Mouse (Mus musculus) cortical plate, adult 2 months (tissue): Measurements from ENCODE around the gene C1ql1. TPM values are rescaled to one million over a fixed set of nuclear protein-coding genes. Genes with fewer than 3 reads are reported as not detected.
"Not testable (repeated sequence)": the region's sequence is repeated elsewhere in the genome, so short reads cannot be mapped to it uniquely, and the experiment has no call there.

Source experiments
- H3K27ac ChIP-seq: fragments of 200-500 bp; 2 replicates; pipeline ENCODE4 v1.5.1; 2012; ENCODE audit warnings: low read length, control low read depth, inconsistent platforms; ENCODE audit not compliant: insufficient read depth
- H3K4me1 ChIP-seq: fragments of 200-500 bp; 2 replicates; pipeline ENCODE4 v1.6.1; 2011; ENCODE audit warnings: low read length; ENCODE audit not compliant: control insufficient read depth, insufficient read depth
- H3K4me3 ChIP-seq: fragments of 200-500 bp; 2 replicates; pipeline ENCODE4 v1.5.1; 2011; ENCODE audit warnings: mild to moderate bottlenecking, low read length, control low read depth; ENCODE audit not compliant: insufficient read depth
- CTCF ChIP-seq: fragments of 200-500 bp; IDR thresholded peaks from 2 replicates; pipeline ENCODE4 v1.5.1; 2011; ENCODE audit warnings: mild to moderate bottlenecking, control low read depth, low read length; ENCODE audit not compliant: insufficient read depth; ENCODE audit errors: extremely low read depth
- POLR2A ChIP-seq: fragments of 200-500 bp; IDR thresholded peaks from 2 replicates; pipeline ENCODE4 v1.6.1; 2011; ENCODE audit warnings: mild to moderate bottlenecking, low read length, control low read depth; ENCODE audit not compliant: insufficient read depth; ENCODE audit errors: extremely low read depth
- polyA plus RNA-seq: library from polyadenylated mRNA; depleted of rRNA; stranded (reverse); fragments of >200 nt; gene quantifications from 2 replicates; pipeline ENCODE4 v1.2.3, GENCODE M21; 2012

The C1ql1 gene
- polyA plus RNA-seq, 1 experiment = 15.8 TPM

DNA sequence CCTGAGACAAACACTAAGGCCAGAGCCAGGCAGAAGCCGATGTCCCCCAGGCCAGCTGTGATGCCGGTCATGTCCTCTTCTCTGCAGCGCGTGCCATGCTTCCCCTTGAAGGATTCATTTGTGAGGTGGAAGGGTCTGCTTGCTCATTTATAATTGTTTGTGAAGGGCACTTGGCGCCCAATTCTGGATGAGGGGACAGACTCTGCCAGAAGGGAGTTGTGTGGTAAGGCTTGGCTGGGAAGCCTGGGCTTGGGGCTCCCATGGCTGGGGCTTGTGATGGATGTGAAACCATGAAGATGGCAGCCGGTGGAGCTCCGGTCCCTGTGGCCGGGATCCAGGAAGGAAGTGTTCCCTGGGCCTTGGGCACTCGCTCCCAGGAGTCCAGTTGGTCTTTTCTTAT lies 37.6 kb upstream of the C1ql1 start:
- no peak for TF ChIP-seq POLR2A
- no peak for TF ChIP-seq CTCF
- H3K4me1 ChIP-seq = no peaks in the 10 kb centered on the region
- H3K27ac ChIP-seq = no peak overlapping the region
- H3K4me3 ChIP-seq = no peak overlapping the region

DNA sequence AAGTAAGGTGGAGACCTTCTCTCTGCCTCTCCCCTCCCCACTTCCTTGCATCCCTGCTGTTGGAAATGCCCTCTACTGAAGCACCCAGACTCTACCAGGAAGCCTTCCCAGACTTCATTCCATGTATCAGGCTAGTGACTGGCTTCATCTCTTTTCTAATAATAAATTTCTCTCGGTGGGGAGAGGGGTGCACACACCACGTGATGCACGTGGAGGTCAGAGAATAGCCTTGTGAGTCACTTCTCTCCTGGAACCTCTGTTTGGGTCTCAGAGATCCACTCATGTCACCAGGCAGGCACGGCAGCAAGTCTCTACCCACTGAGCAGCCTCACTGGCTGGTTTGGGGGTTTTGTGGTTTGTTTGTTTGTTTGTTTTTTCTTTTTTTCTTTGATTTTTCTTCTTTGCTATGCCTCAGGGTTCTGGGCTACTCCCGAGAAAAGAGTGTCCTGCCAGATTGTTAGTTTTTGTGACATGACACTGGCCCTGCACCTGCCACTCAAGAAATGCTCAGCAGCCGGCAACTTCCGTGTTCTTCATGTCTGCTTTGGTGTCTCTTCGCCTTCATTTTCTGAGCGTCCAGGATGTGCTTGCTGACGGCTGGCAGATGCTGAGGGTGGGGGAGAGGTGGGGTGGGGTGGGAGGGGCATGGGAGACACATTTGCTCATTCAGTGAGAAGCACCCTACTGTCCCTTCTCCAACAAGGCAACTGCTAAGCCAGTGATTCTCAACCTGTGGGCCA lies 34.8 kb upstream of the C1ql1 start:
- no peaks in the 10 kb centered on the region for H3K4me1 ChIP-seq
- TF ChIP-seq CTCF = no peak
- no peak for TF ChIP-seq POLR2A
- no peak overlapping the region for H3K4me3 ChIP-seq
- no peak overlapping the region for H3K27ac ChIP-seq

DNA sequence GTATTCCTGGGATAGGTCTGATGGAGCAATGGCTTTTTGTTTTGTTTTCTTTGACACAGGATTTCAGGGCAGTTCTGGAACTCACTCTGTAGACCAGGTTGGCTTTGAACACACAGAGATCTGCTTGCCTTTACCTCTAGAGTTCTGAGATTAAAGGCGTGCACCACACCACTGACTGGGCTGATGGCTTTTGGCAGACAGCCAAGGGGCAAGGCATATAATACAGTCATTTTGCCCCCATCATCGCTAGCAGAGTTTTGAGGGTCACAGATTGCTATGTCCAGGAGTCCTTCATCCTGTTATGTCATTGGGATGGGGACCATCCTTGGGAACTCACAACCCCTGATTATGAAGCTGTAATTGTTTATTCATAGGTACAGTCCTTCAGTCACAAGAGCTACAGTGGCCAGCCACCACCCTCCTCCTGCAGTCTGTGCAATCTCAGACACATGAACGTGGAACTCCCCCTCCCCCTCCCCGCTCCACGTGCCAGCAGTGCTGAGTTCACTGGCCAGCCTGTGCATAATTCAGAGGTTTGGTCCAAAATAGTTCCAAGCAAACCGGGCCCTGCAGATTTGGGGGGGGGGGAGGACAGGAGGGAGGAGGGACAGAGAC lies 31.7 kb upstream of the C1ql1 start:
- Histone ChIP-seq H3K27ac (no peak overlapping the region), H3K4me1 (no peaks in the 10 kb centered on the region), H3K4me3 (no peak overlapping the region)
- TF ChIP-seq POLR2A = no peak
- no peak for TF ChIP-seq CTCF

DNA sequence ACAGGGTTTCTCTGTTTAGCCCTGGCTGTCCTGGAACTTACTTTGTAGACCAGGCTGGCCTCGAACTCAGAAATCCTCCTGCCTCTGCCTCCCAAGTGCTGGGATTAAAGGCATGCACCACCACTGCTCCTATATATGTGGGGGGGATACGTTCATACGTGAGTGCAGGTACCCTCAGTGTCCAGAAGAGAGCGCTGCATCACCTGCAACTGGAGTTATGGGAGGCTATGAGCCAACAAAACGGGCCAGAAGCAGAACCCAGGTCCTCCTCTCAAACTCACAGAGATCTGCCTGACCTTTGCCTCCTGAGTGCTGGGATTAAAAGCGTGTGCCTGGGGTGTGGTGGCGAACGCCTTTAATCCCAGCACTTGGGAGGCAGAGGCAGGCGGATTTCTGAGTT lies 29.5 kb upstream of the C1ql1 start:
- H3K4me3 ChIP-seq, H3K27ac ChIP-seq: not testable (repeated sequence)

DNA sequence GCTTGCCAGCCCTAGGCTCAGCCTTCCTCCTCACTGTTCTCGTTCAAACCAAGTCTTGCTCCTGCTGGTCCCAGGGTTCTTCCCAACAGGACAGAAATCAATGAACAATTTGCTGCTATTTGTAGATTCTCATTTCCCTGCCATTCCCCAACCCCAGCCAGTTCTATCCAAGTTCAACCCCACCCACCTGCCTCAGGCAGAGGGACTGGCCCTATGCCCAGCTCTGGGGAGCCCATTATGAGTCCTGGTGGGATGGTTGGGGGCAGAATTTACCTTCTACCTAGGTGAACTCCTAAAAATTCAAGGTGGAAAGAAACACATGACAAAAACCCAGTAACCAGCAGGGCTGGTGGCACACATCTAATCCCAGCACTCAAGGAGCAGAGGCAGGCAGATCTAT lies 25.8 kb upstream of the C1ql1 start:
- Histone ChIP-seq H3K27ac (no peak overlapping the region), H3K4me1 (no peaks in the 10 kb centered on the region), H3K4me3 (no peak overlapping the region)
- no peak for TF ChIP-seq POLR2A
- no peak for TF ChIP-seq CTCF

More for the DNA sequence above, 29.5 kb upstream of the C1ql1 start:
- not testable (repeated sequence) for H3K4me1 ChIP-seq

DNA sequence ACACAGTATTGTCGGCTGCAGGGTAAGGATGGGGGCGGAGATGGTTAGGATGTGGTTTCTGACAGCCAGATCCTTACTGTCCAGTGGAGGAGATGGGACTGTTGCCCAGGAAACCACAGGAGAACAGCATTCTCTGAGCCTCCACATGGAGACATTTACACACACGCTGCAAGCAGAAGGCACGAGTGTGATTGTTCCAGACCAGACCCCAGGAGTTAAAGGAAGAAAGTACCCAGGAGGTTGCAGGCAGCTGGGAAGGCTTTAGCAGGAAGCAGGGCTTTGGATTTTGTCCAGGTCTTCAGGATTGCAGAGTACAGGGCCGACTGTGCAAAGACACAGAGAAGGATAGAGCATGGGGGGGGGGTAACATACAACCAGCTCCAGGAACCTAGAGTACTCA lies 25.1 kb upstream of the C1ql1 start:
- H3K4me1 ChIP-seq = no peaks in the 10 kb centered on the region
- H3K27ac ChIP-seq = no peak overlapping the region
- no peak overlapping the region for H3K4me3 ChIP-seq
- no peak for TF ChIP-seq CTCF

DNA sequence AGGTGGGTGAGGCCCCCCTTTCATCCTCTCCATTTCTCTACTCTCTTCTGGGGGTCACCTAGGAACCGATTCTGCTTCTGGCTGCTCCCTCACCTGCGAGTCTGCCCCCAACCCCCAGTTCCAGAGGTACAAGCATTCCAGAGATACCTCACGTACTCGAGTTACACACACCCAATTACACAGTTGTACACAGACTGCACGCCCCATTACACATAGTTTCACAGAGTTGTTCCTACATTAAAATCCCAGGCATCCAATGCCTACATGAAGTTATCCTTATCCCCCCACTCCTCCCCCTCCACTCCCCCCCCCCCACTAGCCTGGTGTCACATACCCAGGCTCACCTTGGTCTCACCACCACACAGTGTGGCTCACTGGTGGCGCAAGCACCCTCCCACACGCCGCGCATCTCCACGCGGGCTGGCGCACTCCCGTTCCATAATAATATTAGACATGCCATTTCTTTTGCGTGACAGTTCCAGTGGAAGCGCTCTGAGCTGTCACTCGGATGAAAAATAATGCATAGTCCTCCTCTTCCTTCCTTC lies 18.1 kb upstream of the C1ql1 start:
- Histone ChIP-seq H3K4me3 (no peak overlapping the region), H3K4me1 (no peaks in the 10 kb centered on the region), H3K27ac (no peak overlapping the region)
- no peak for TF ChIP-seq CTCF
- no peak for TF ChIP-seq POLR2A

DNA sequence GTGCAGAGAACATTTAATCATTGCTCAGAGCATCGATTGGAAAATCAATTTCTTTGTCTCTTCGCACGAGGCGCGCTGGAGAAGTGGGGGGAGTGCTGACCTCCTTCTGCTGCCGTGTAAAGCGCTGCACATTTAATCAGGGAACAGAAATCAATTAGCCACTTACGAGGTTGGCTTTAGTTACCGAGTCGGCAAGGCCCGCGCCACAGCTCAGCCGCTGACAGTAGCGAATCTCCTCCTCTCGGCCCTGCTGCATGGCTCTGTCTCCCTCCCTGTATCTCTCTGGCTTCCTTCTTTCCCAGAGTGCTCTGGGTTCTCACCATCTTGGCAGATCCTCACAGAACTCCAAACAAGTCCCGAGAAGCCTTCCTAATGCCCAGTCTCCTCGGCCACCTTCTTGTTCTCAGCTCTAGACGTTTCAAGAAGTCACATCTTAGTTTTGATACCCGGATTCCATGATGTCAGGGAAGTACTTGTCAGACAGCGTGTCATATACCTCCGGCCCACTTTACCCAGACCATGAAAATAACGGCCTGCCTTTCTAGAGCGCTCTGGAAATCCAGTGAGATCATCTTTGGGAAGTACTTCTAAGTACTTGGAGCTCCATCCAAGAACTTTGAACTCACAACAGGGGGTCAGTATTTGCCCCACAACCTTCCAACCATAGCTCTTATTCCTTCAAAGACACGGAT lies 17.5 kb upstream of the C1ql1 start:
- Histone ChIP-seq H3K4me1 (no peaks in the 10 kb centered on the region), H3K27ac (no peak overlapping the region), H3K4me3 (no peak overlapping the region)
- no peak for TF ChIP-seq CTCF
- TF ChIP-seq POLR2A = no peak

DNA sequence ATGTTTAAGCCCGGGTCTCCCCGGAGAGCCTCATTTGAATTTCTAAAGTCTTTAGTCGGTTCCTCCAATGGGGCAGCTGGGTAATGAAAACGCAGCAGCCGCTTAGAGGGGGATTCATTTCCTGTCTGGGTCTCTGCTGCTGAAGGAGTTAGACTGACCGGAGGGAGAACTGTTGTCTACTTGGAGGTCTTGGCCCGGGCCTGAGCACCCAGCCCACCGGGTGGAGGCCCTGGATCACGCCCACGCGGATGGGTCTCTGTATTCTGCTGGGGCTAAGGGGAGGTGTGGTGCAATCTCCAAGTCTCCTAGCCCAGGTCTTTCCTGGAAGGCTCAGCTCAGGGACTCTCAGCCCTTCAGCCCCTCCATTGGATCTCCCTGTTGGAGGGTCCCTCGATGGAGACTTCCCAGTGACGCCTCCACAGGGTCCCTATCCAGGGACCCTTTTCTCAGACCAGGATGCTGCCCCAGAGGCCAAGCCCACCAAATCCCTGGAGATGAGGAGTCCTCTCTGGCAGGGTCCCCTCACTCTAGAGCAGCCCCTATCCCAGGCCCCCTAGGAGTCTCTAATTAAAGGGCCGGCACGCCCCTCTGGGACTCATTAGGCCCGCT lies 16.9 kb upstream of the C1ql1 start:
- TF ChIP-seq POLR2A (no peak), CTCF (no peak)

More for the DNA sequence above, 16.9 kb upstream of the C1ql1 start:
- Histone ChIP-seq H3K4me3 (no peak overlapping the region), H3K4me1 (no peaks in the 10 kb centered on the region), H3K27ac (no peak overlapping the region)
